Mouse (Mus musculus) olfactory bulb, adult 2 months (tissue): ENCODE measurements around the gene Pilrb2.

ENCODE experiments used
- CTCF ChIP-seq: fragments of 200-500 bp; IDR thresholded peaks from 2 replicates; pipeline ENCODE4 v1.5.1; 2012; ENCODE audit warnings: low read depth, mild to moderate bottlenecking, low read length, moderate library complexity; ENCODE audit not compliant: insufficient read depth
- POLR2A ChIP-seq: fragments of 200-500 bp; IDR thresholded peaks from 2 replicates; pipeline ENCODE4 v1.6.1; 2012; ENCODE audit warnings: mild to moderate bottlenecking, low read depth, low read length, moderate library complexity; ENCODE audit not compliant: insufficient read depth

DNA sequence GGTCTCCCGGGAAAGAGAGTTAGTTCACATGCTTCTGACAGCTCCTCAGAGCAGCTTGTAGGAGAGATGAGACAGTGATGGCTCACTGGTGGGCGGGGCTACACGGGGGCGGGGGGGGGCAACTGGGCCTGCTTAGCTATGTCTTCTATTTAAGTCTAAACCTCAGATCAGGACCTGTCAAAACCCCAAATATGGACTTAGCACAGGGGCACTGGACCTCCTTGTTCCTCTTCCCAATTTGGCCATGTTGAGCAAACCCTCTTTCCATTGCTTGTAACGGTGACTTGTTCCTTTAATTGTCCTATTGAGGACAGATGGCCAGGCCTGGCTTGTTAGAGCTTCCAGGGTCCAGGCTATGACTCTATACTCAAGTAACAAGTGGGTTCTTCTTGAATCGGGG is 40.1 kb downstream of the Pilrb2 start:
- TF ChIP-seq POLR2A = no peak
- TF ChIP-seq CTCF = no peak
